Mouse (Mus musculus) hindbrain, embryonic 14.5 days (tissue): ENCODE results near the gene Grik5. TPM values are rescaled to one million over a fixed set of nuclear protein-coding genes. Genes with fewer than 3 reads are reported as not detected.

Experiments
- ATAC-seq: fragments of 200-750 bp; cut with Nextera tagmentation; 2 replicates; pipeline ENCODE4 v1.8.0; 2017; ENCODE audit warnings: moderate number of reproducible peaks, mild to moderate bottlenecking, moderate TSS enrichment, moderate library complexity; ENCODE audit not compliant: low FRiP score
- DNase-seq: peaks from one replicate; pipeline ENCODE4 v3.0.0-alpha.2; 2015; ENCODE audit warnings: low spot score
- H3K27ac ChIP-seq: fragments of 300-500 bp; sonication (generic); 2 replicates; pipeline ENCODE4 v1.5.1; 2014; ENCODE audit warnings: mild to moderate bottlenecking, moderate library complexity
- H3K27me3 ChIP-seq: fragments of 300-500 bp; sonication (generic); 2 replicates; pipeline ENCODE4 v1.6.1; 2014; ENCODE audit warnings: mild to moderate bottlenecking, low read length, mixed read lengths; ENCODE audit not compliant: control insufficient read depth, insufficient read depth
- H3K36me3 ChIP-seq: fragments of 300-500 bp; sonication (generic); replicated peaks from 2 replicates; pipeline ENCODE4 v1.6.1; 2014; ENCODE audit not compliant: control insufficient read depth, insufficient read depth
- H3K4me1 ChIP-seq: fragments of 300-500 bp; sonication (generic); replicated peaks from 2 replicates; pipeline ENCODE4 v1.6.1; 2014; ENCODE audit warnings: antibody characterized with exemption, low read length, mixed read lengths; ENCODE audit not compliant: control insufficient read depth, insufficient read depth
- H3K4me2 ChIP-seq: fragments of 300-500 bp; sonication (generic); replicated peaks from 2 replicates; pipeline ENCODE4 v1.6.1; 2014; ENCODE audit warnings: mild to moderate bottlenecking, moderate library complexity
- H3K4me3 ChIP-seq: fragments of 300-500 bp; sonication (generic); replicated peaks from 2 replicates; pipeline ENCODE4 v1.5.1; 2014; ENCODE audit warnings: mild to moderate bottlenecking, low read length
- H3K9ac ChIP-seq: fragments of 300-500 bp; sonication (generic); 2 replicates; pipeline ENCODE4 v1.6.1; 2014
- H3K9me3 ChIP-seq: fragments of 300-500 bp; sonication (generic); 2 replicates; pipeline ENCODE4 v1.6.1; 2016; ENCODE audit warnings: low read length; ENCODE audit not compliant: control insufficient read depth
- WGBS: fragments of 180-500 bp; shearing (Covaris S2); extraction: QIAGEN DNeasy Blood & Tissue Kit; methylation state at CpG from one replicate; pipeline ENCODE4 v1.1.7; 2014; 5-methylcytosine and 5-hydroxymethylcytosine counted together
- polyA plus RNA-seq: library from polyadenylated mRNA; unstranded; fragments of >200 nt; fragmentation: Nextera tagmentation; extraction: Ambion mirVana; gene quantifications from 2 replicates; pipeline ENCODE4 v1.2.1, GENCODE M21; 2014

The Grik5 gene
- polyA plus RNA-seq, 1 experiment from 2014 or later, result 22.5 TPM

GRCm38 (mm10) chr7:25068724-25069123 lies 3.4 kb downstream of the Grik5 start:
- Histone ChIP-seq H3K9me3 (no peaks in the 10 kb centered on the region), H3K4me3 (0 out of 2 replicates have a peak overlapping the region, but pooled peaks have one; percentile 3), H3K4me2 (peak overlapping the region; percentile 96), H3K27me3 (no peaks in the 10 kb centered on the region), H3K27ac (peak overlapping the region; percentile 14; the same call in 1 of the 2 replicates), H3K36me3 (peaks cover 54% of the 10 kb centered on the region), H3K9ac (peak overlapping the region; percentile 31; the same call in 1 of the 2 replicates), H3K4me1 (peaks cover 45% of the 10 kb centered on the region)
- WGBS, result 9% methylated on average over 2 of the region's 2 CpGs
- ATAC-seq, result 0 out of 2 replicates have a peak, but pooled peaks have one; percentile 29
- peak; percentile 64 for DNase-seq

GRCm38 (mm10) chr7:25067909-25068656 lies 4.1 kb downstream of the Grik5 start:
- peak overlapping the region; percentile 14; the same call in 1 of the 2 replicates for H3K27ac ChIP-seq
- peak overlapping the region; percentile 96 for H3K4me2 ChIP-seq
- no peaks in the 10 kb centered on the region for H3K27me3 ChIP-seq
- H3K4me3 ChIP-seq, result 0 out of 2 replicates have a peak overlapping the region, but pooled peaks have one; percentile 3
- WGBS, result 81% methylated on average over 22 of the region's 22 CpGs
- ATAC-seq (no peak), DNase-seq (no peak)
- peaks cover 38% of the 10 kb centered on the region for H3K4me1 ChIP-seq
- peaks cover 60% of the 10 kb centered on the region for H3K36me3 ChIP-seq
- H3K9me3 ChIP-seq, result no peaks in the 10 kb centered on the region
- H3K9ac ChIP-seq, result peak overlapping the region; percentile 31; the same call in 1 of the 2 replicates

- Histone ChIP-seq H3K36me3 (peaks cover 68% of the 10 kb centered on the region), H3K9ac (no peak overlapping the region), H3K4me1 (peaks cover 37% of the 10 kb centered on the region), H3K4me2 (no peak overlapping the region), H3K27ac (no peak overlapping the region), H3K9me3 (no peaks in the 10 kb centered on the region), H3K27me3 (no peaks in the 10 kb centered on the region), H3K4me3 (no peak overlapping the region)
- no peak for ATAC-seq
- DNase-seq, result no peak
- WGBS, result 97% methylated on average over 7 of the region's 7 CpGs
Observed at GRCm38 (mm10) chr7:25067338-25067737, 4.8 kb downstream of the Grik5 start.

GRCm38 (mm10) chr7:25063900-25064299 lies 8.2 kb downstream of the Grik5 start:
- H3K27ac ChIP-seq, result no peak overlapping the region
- 92% methylated on average over 8 of the region's 8 CpGs for WGBS
- H3K27me3 ChIP-seq, result no peaks in the 10 kb centered on the region
- no peak overlapping the region for H3K4me2 ChIP-seq
- no peak overlapping the region for H3K9ac ChIP-seq
- no peak overlapping the region for H3K4me3 ChIP-seq
- DNase-seq (no peak), ATAC-seq (no peak)
- peaks cover 11% of the 10 kb centered on the region for H3K4me1 ChIP-seq
- H3K9me3 ChIP-seq, result no peaks in the 10 kb centered on the region
- peaks cover 97% of the 10 kb centered on the region for H3K36me3 ChIP-seq

GRCm38 (mm10) chr7:25063346-25063745 lies 8.8 kb downstream of the Grik5 start:
- H3K9ac ChIP-seq, result no peak overlapping the region
- WGBS, result 93% methylated on average over 6 of the region's 6 CpGs
- no peak overlapping the region for H3K4me2 ChIP-seq
- peaks cover 5% of the 10 kb centered on the region for H3K4me1 ChIP-seq
- H3K27ac ChIP-seq, result no peak overlapping the region
- no peaks in the 10 kb centered on the region for H3K9me3 ChIP-seq
- peaks cover 98% of the 10 kb centered on the region for H3K36me3 ChIP-seq
- H3K27me3 ChIP-seq, result no peaks in the 10 kb centered on the region
- DNase-seq (no peak), ATAC-seq (no peak)
- H3K4me3 ChIP-seq, result no peak overlapping the region

- no peaks in the 10 kb centered on the region for H3K9me3 ChIP-seq
- no peak overlapping the region for H3K9ac ChIP-seq
- H3K27ac ChIP-seq, result no peak overlapping the region
- WGBS, result 95% methylated on average over 14 of the region's 14 CpGs
- no peaks in the 10 kb centered on the region for H3K4me1 ChIP-seq
- H3K4me3 ChIP-seq, result no peak overlapping the region
- H3K36me3 ChIP-seq, result peaks cover 100% of the 10 kb centered on the region
- no peaks in the 10 kb centered on the region for H3K27me3 ChIP-seq
- ATAC-seq (no peak), DNase-seq (no peak)
- no peak overlapping the region for H3K4me2 ChIP-seq
Observed at GRCm38 (mm10) chr7:25058836-25059235, 13.3 kb downstream of the Grik5 start.

- 0 out of 2 replicates have a peak, but pooled peaks have one; percentile 6 for ATAC-seq
Observed at GRCm38 (mm10) chr7:25058394-25058793, 13.8 kb downstream of the Grik5 start.

GRCm38 (mm10) chr7:25057888-25058287 lies 14.3 kb downstream of the Grik5 start:
- WGBS, result 91% methylated on average over 5 of the region's 5 CpGs
- Histone ChIP-seq H3K9me3 (no peaks in the 10 kb centered on the region), H3K9ac (no peak overlapping the region), H3K27ac (no peak overlapping the region), H3K4me3 (no peak overlapping the region), H3K36me3 (peaks cover 100% of the 10 kb centered on the region), H3K27me3 (no peaks in the 10 kb centered on the region), H3K4me1 (no peaks in the 10 kb centered on the region), H3K4me2 (no peak overlapping the region)
- DNase-seq (no peak), ATAC-seq (no peak)

More at GRCm38 (mm10) chr7:25058394-25058793, 13.8 kb downstream of the Grik5 start:
- Histone ChIP-seq H3K4me1 (no peaks in the 10 kb centered on the region), H3K4me3 (no peak overlapping the region), H3K4me2 (no peak overlapping the region), H3K36me3 (peaks cover 100% of the 10 kb centered on the region), H3K27me3 (no peaks in the 10 kb centered on the region), H3K9ac (no peak overlapping the region), H3K27ac (no peak overlapping the region), H3K9me3 (no peaks in the 10 kb centered on the region)
- DNase-seq, result no peak
- 95% methylated on average over 8 of the region's 8 CpGs for WGBS

GRCm38 (mm10) chr7:25056951-25057350 lies 15.2 kb downstream of the Grik5 start:
- H3K4me2 ChIP-seq, result no peak overlapping the region
- no peak overlapping the region for H3K9ac ChIP-seq
- H3K4me1 ChIP-seq, result no peaks in the 10 kb centered on the region
- ATAC-seq, result no peak
- no peak for DNase-seq
- H3K9me3 ChIP-seq, result no peaks in the 10 kb centered on the region
- H3K36me3 ChIP-seq, result peaks cover 99% of the 10 kb centered on the region
- no peaks in the 10 kb centered on the region for H3K27me3 ChIP-seq
- H3K27ac ChIP-seq, result no peak overlapping the region
- 84% methylated on average over 4 of the region's 4 CpGs for WGBS
- H3K4me3 ChIP-seq, result no peak overlapping the region
